Mouse (Mus musculus): ENCODE data around the gene Gm10283. TPM values are rescaled to one million over a fixed set of nuclear protein-coding genes. Genes with fewer than 3 reads are reported as not detected.

Gene Gm10283
- polyA plus RNA-seq, 1 experiment from 2014 or later, result not detected

DNA sequence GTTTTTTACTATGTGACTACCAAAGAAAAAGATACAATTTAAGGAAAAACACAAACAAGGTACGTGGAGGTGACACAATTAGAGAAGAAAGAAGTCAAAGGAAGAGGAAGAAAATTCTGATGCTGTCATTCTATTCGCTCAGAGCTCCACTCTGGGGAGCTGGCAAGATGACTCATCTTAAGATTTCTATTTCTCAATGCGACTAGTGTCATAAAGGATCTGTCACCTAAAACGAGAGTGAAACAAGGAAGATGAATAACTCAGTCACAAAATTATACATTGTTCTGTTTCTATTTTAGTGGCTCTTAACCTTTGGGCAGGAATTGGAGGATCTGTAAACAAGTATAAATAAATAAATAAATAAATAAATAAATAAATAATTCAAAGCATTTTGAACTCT is 109.3 kb downstream of the Gm10283 start:
- ATAC-seq (ENCODE audit: insufficient number of reproducible peaks, insufficient read depth, low FRiP score, low read depth), result no peak
- Histone ChIP-seq H3K27ac (ENCODE audit: low read length) (no peak overlapping the region), H3K36me3 (ENCODE audit: control insufficient read depth, insufficient read depth, low read length) (no peaks in the 10 kb centered on the region), H3K9me3 (ENCODE audit: control insufficient read depth, low read depth, low read length) (no peaks in the 10 kb centered on the region), H3K9ac (replicated peaks; ENCODE audit: low read depth, low read length) (no peak overlapping the region), H3K27me3 (ENCODE audit: control insufficient read depth, insufficient read depth, low read length) (no peaks in the 10 kb centered on the region), H3K4me3 (ENCODE audit: low read depth, low read length) (no peak overlapping the region), H3K4me2 (replicated peaks; ENCODE audit: low read depth, low read length) (no peak overlapping the region), H3K4me1 (ENCODE audit: control insufficient read depth, insufficient read depth, low read length) (no peaks in the 10 kb centered on the region)
- 77% methylated on average over 4 of the region's 4 CpGs for WGBS

DNA sequence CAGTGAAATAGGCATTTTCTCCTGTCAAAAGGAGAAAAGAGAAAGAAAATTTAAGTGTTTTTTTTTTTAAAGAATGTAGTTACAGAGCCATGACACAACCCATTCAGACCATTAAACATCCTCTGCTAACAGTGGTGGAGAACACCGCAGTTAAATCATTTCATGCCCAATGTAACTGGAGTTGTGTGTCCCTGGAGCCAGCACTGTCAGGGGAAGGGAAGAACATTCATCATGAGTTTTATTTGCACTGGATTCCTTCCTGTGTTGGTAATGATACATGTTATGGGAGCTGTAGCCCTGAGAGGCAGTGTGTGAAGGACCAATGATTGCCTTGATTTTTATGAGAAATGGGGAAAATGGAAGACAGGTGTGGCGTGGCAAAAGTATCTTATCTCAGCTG is 116.4 kb downstream of the Gm10283 start:
- Histone ChIP-seq H3K27ac (ENCODE audit: low read length) (no peak overlapping the region), H3K4me2 (replicated peaks; ENCODE audit: low read depth, low read length) (no peak overlapping the region), H3K9me3 (ENCODE audit: control insufficient read depth, low read depth, low read length) (no peaks in the 10 kb centered on the region), H3K4me3 (ENCODE audit: low read depth, low read length) (no peak overlapping the region), H3K36me3 (ENCODE audit: control insufficient read depth, insufficient read depth, low read length) (no peaks in the 10 kb centered on the region), H3K27me3 (ENCODE audit: control insufficient read depth, insufficient read depth, low read length) (no peaks in the 10 kb centered on the region), H3K4me1 (ENCODE audit: control insufficient read depth, insufficient read depth, low read length) (no peaks in the 10 kb centered on the region), H3K9ac (replicated peaks; ENCODE audit: low read depth, low read length) (no peak overlapping the region)
- ATAC-seq (ENCODE audit: insufficient number of reproducible peaks, insufficient read depth, low FRiP score, low read depth), result no peak
- 83% methylated on average over 2 of the region's 2 CpGs for WGBS

Other genes starting within 250 kb of the Gm10283 start
- 0.29 and 0.69 TPM in 2 replicates for gene Aadat, start 2.7 kb upstream of the Gm10283 start, polyA plus RNA-seq (2014; fragmentation: Nextera tagmentation; extraction: Ambion mirVana)
- 1.4 and 1.6 TPM in 2 replicates for gene Mfap3l, start 129.6 kb upstream of the Gm10283 start, polyA plus RNA-seq (2014; fragmentation: Nextera tagmentation; extraction: Ambion mirVana)

Data from stomach, embryonic 14.5 days (tissue).